Mouse (Mus musculus): ENCODE results near the gene Shisa3. TPM values are rescaled to one million over a fixed set of nuclear protein-coding genes. Genes with fewer than 3 reads are reported as not detected.

Gene Shisa3
- total RNA-seq, 2 experiments from 2014 or later = 0.27 to 0.68 TPM

GRCm38 (mm10) chr5:67631261-67631660 lies 23.6 kb downstream of the Shisa3 start:
- DNase-seq (ENCODE audit: extremely low spot score in 1 of 2, low spot score in 1 of 2) = no peak

DNA sequence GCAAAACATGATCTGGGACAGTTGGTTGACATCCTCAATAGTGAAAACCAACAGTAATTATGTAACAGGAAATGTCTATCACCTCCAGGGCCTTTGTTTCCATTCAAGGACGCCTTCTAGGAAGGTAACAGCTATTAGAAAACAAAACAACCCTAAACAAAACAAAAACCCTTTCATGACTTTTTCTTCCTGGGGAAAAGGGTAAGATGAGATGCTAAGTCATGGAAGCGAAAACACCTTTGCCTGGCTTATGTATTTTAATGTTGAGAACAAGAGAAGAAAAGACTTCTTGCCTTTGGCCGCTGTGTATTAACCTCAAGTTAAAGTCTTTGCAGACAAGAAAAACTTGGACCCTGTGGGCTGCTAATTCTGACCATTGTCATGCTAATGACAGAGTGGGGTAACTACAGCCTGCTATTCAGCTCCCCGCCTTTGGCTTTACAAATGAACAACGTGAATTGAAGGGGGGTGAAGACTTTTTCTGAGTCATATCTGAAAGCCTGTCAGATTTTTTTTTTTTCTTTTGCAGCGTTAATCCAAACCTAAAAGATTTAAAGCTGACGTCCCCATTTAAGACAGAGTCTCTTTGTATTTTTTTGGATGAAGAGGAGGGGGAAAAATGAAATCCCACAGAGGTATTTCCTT lies 25.6 kb downstream of the Shisa3 start:
- DNase-seq (ENCODE audit: extremely low spot score in 1 of 2, low spot score in 1 of 2) = no peak

GRCm38 (mm10) chr5:67633831-67634268 lies 26.2 kb downstream of the Shisa3 start:
- no peak for DNase-seq (ENCODE audit: extremely low spot score in 1 of 2, low spot score in 1 of 2)

GRCm38 (mm10) chr5:67634339-67634738 lies 26.7 kb downstream of the Shisa3 start:
- no peak for DNase-seq (ENCODE audit: extremely low spot score in 1 of 2, low spot score in 1 of 2)

GRCm38 (mm10) chr5:67640596-67641312 lies 33.1 kb downstream of the Shisa3 start:
- no peak for DNase-seq (ENCODE audit: extremely low spot score in 1 of 2, low spot score in 1 of 2)

GRCm38 (mm10) chr5:67641406-67642120 lies 33.9 kb downstream of the Shisa3 start:
- no peak for DNase-seq (ENCODE audit: extremely low spot score in 1 of 2, low spot score in 1 of 2)

GRCm38 (mm10) chr5:67643537-67644255 lies 36.0 kb downstream of the Shisa3 start:
- no peak for DNase-seq (ENCODE audit: extremely low spot score in 1 of 2, low spot score in 1 of 2)

DNA sequence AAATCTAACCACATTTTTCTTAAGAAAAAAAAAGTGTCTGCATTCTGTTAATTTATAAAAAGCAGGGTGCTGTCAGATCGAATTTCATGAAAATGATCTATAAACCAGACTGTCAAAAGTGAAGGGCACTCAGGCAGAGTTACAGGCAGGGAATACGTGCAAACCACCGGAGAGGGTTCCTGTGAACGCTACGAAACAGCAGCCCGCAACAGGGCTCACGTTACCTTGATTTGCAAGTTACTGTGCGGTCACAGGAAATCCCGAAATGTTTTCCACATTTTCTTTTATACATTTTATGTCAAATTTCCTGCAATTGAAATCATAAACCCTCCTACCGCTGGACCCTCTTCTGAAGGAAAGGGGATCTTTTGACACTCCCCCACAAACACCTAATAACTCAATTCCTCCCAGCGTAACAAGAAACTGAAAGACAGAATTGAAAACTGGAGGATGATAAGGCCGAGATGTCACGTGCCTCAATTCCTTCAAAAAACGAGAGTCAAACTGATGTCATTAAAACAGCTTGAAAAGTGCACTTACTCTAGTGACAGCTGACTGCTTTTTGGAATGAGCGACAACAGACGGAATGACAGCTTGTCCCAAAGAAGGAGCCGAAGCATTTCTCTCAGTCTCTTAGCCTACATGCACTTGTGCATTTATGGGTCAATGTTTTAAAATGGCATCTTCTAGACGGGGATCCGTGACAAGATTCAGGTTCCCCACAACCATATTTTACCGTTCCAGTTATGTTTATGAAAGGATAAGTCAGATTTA lies 39.3 kb downstream of the Shisa3 start:
- no peak for DNase-seq (ENCODE audit: extremely low spot score in 1 of 2, low spot score in 1 of 2)

GRCm38 (mm10) chr5:67647568-67647967 lies 39.9 kb downstream of the Shisa3 start:
- no peak for DNase-seq (ENCODE audit: extremely low spot score in 1 of 2, low spot score in 1 of 2)

DNA sequence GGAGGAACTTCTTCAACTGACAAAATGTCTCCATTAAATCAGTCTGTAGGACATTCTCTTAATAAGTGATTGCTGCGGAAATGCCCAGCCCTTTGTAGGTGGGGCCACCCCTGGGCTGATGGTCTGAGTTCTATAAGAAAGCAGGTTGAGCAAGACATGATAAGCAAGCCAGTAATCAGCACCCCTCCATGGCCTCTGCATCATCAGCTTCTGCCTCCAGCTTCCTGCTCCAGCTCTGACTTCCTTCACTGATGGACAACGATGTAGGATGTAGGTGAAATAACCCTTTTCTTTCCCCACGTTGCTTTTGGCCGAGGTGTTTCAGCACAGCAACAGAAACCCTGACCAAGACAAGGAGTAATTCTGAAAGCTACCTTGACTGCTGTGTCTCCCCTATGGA lies 41.5 kb downstream of the Shisa3 start:
- no peak for DNase-seq (ENCODE audit: extremely low spot score in 1 of 2, low spot score in 1 of 2)

GRCm38 (mm10) chr5:67650021-67650420 lies 42.3 kb downstream of the Shisa3 start:
- no peak for DNase-seq (ENCODE audit: extremely low spot score in 1 of 2, low spot score in 1 of 2)

- no peak for DNase-seq (ENCODE audit: extremely low spot score in 1 of 2, low spot score in 1 of 2)
These were observed 44.8 kb downstream of the Shisa3 start for GRCm38 (mm10) chr5:67652468-67652867.

GRCm38 (mm10) chr5:67653543-67653942 lies 45.9 kb downstream of the Shisa3 start:
- DNase-seq (ENCODE audit: extremely low spot score in 1 of 2, low spot score in 1 of 2) = no peak

DNA sequence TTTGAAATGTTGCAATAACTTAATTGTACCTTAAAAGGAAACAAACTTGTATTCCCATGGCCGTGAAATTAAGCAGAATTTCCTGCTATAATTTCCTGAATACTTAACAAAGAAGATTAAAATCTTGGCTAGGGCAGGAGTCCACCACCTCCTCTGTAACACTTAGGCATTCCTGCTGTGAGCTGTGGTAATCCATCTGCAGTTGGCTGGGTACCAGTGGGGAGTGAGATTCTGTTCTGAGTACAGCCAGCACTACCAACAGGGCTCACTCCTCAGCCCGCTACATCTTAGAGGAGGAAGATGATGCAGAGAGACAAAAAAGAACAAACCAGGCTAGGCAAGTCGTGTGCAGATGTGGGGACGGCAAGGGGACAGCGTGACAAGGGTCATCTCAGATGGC lies 46.9 kb downstream of the Shisa3 start:
- DNase-seq (ENCODE audit: extremely low spot score in 1 of 2, low spot score in 1 of 2) = no peak

- DNase-seq (ENCODE audit: extremely low spot score in 1 of 2, low spot score in 1 of 2) = no peak
These were observed 48.2 kb downstream of the Shisa3 start for GRCm38 (mm10) chr5:67655696-67656519.

- DNase-seq (ENCODE audit: extremely low spot score in 1 of 2, low spot score in 1 of 2) = no peak
These were observed 49.2 kb downstream of the Shisa3 start for GRCm38 (mm10) chr5:67656821-67657259.

DNA sequence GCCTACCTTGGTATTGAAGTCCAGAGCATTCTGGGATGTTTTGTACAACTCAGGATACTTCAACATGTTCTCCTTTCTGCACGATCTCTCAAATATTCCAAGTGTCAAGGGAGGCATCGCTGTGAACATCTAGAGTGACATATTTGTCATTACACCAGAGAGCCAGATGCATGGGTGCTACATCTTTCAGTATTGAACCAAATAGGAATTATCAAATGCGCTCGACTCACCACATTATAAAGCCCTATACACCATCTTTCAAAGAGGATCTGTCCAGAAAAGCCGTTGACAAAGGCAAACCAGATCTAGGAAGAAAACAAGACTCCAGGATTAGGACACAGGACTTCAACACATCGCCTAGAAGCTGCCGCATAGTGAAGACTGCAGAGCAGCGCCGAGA lies 52.2 kb downstream of the Shisa3 start:
- DNase-seq (ENCODE audit: extremely low spot score in 1 of 2, low spot score in 1 of 2) = no peak

DNA sequence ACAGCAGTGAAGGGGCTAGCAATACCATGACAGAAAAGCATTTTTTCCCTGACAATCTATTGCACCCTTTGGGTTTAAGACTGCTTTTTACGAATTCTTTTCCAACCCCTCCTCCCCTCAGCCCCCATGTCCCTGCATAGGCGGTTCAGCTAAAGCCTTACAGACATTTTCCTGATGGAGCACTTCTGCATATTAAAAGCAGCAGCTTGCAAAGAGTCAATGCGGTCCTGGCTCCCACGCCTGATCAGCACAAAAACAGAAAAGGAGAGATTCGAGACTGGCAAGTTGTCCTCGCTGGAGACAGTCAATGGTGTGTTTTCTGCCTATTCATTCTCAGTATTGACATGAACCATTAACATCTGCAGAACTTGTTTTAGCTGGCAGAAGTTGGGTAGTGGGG lies 55.0 kb downstream of the Shisa3 start:
- no peak for DNase-seq (ENCODE audit: extremely low spot score in 1 of 2, low spot score in 1 of 2)

DNA sequence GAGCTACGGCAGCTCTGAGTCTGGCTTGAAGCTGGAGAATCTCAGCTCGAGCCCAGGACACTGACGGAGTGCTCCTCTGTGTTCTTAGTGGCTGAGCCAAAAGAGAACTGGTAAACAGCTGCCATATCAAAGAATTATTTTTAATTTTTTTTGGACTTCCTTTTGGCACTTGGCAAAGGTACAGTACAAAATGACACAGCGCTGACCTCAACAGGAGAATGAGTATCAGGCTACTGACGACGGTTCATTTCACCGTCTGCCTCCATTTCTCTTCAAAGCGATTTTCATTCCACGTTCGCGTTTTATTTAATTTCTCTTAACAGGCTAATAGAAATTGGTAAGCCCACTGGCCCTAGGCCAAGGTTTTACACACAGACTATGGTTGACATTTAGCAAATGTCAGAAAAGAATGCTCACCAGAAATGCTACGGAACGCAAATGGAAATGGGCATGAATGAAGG lies 61.8 kb downstream of the Shisa3 start:
- DNase-seq (ENCODE audit: extremely low spot score in 1 of 2, low spot score in 1 of 2) = no peak
